Mouse (Mus musculus) adrenal gland, adult 2 months (tissue): Measurements from ENCODE around the gene Stap2. TPM values are rescaled to one million over a fixed set of nuclear protein-coding genes. Genes with fewer than 3 reads are reported as not detected.
A peak's percentile ranks its signal among the peaks of the same experiment; 100 is the strongest.

Source experiments
- DNase-seq: peaks from one replicate; pipeline ENCODE4 v3.0.0; 2021
- polyA plus RNA-seq: library from polyadenylated mRNA; depleted of rRNA; stranded (reverse); fragments of >200 nt; gene quantifications from 2 replicates; pipeline ENCODE4 v1.2.3, GENCODE M21; 2012
- total RNA-seq, 2 experiments: library from RNA; stranded (reverse); gene quantifications; 2 replicates each; pipeline ENCODE4 v1.2.3; 2021

Gene Stap2
- total and polyA plus RNA-seq, 3 experiments = 5.2 to 5.6 (median 5.6) TPM

- DNase-seq = no peak
Observed at GRCm38 (mm10) chr17:56024931-56025330, 19.5 kb upstream of the Stap2 start.

DNA sequence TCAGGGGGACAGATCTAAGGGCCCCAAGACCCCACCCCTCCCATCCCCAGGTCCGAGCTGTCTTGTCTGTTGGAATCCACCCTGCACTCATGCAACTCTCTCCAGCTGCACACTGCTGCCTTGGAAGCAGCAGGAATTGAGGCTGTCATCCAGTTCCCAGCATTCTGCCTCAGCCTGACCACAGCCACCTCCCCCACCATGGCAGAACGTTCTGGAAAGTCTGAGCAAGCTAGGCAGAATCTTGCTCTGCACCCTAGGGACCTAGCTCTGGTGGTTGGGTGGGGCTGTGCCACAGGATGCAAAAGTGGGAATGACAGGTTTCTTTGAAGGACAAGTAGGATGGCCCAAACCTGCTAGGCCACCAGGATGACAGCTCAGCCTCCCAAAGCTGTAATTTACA is 19.1 kb upstream of the Stap2 start:
- no peak for DNase-seq

DNA sequence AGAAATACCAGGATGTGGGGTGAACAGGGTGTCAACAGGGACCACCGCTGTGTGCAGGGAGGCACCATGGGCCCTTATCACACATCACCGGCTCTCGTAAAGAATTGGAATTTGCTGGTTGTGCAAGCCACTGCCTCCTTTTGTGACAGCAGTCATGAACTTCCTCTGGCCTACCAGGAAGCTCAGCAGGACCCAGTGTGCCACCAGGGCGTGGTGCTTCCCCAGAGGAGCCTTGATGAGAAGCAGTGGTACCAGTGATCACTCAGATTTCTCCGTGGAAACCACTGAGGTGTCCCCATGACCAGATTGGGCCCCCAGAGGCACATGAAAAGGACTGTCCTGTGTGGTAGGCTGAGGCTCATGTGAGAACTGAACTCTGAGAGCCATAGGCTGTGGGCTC is 18.0 kb upstream of the Stap2 start:
- DNase-seq = no peak

DNA sequence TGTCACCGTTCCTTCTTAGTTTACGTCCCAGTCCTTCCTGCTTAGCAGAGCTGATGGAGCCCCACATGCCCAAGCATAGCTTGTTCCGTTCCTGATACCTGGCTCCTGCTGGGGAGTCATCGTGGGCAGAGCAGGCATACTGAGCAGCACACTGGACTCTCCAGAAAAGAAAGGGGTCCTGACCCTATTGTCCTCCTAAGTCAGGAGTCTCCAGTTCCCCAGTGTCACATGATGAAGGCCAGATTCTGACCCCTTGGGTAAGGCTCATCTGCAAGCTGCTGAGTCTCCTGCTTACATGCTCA is 17.6 kb upstream of the Stap2 start:
- DNase-seq = no peak

- peak; percentile 46 for DNase-seq
Observed at GRCm38 (mm10) chr17:56022131-56022988, 17.0 kb upstream of the Stap2 start.

DNA sequence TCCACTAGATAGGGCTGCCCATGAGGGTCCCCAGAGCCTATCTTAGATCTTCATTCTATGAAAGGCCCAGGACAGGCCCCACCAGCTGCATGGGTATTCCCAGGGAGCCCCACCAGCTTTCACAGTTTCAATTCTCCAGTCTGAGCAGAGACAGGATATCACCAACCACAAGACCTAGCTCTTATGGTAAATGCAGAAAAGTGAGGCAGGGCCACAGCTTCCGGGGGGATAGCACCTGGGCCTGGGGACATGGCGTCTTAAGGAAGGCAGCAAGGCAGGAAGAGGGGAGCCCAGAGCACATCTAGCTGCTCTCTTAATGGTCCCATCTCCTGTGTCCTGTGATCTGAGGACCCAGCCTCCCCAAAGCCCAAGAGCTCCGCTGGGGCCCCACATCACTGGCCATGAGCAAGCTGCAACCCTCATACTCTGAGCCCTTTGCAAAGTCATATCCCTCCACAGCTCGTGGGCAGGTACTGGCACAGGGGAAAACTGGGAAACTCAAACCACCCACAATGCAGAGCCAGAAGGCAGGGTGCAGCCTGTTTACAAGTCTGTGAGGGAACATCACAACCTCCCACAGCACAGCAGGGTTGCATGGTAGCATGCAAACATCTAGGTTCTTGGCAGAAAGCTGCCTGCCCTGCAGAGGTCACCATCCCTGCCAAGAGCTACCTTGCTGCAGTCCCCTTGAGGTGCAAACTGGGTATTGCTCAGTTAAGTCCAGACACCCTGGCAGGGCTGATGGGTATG is 16.0 kb upstream of the Stap2 start:
- no peak for DNase-seq

GRCm38 (mm10) chr17:56020400-56021084 is 15.2 kb upstream of the Stap2 start:
- no peak for DNase-seq

GRCm38 (mm10) chr17:56018347-56019131 is 13.2 kb upstream of the Stap2 start:
- peak; percentile 59 for DNase-seq

DNA sequence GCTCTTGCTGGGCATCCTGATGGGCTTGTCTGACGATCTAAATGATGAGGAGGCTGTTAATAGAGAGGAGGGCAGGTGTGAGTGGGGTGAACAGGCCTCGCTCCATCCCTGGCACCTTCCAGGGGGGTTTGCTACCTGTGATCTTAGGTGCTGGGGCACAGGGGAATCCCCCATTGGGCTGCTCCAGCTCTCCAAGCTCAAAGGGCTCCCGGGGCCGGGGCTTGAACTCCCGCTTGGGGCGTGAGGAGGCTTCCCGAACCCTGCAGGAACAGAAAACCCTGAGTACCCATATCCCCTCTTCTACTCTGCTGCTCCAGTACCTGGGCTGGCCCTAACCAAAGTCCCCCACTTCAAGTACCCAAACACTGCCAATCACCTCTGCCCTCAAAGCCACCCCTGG is 12.5 kb upstream of the Stap2 start:
- DNase-seq = no peak

DNA sequence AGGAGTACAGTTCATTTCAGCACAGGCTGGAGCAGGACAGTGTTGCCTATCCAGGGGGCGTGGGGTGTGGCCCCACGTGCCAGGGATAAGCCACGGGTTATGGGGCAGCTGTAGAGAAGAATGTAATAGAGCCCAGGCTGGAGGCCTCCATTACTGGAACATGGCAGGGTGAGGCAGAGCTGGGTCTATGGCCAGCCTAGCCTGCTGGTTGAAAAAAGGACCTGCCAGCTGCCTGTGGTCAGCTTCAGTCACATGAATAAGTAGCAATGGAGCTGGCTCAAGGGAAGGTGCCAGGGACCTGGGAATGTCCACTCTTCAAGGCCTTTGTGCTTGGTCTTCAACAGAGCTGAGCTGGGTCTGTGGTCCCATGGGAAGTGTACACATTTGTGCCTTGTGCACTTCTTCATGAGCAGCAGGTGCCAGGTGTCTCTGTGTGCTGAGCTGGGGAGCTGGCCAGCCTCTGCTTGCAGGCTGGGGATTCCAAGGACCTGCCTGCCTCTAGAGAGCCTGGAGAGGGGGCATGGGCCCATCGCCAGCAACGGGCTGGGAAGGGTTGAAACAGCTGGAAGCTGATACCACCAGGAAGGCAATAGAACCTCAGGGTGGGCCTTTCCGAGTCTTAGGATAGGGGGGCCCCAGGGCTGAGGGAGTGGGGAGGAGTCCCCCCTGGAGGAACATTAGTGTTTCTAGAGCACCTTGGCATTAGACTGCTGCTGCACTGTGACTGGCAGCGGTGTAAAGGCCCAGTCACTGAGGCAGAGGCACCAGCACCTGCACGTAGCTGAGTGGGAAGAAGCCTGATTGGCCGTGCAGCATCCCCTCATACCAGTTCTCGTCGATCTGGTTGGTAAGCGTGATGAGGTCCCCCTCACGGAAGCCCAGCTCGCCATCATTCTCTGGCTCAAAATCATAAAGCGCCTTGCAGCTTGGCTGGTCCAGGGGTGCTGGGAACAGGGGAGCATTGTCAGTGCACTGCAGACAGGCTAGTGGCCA is 11.7 kb upstream of the Stap2 start:
- DNase-seq = peak; percentile 39

- DNase-seq = peak; percentile 50
Observed at GRCm38 (mm10) chr17:56016382-56016781, 11.0 kb upstream of the Stap2 start.

DNA sequence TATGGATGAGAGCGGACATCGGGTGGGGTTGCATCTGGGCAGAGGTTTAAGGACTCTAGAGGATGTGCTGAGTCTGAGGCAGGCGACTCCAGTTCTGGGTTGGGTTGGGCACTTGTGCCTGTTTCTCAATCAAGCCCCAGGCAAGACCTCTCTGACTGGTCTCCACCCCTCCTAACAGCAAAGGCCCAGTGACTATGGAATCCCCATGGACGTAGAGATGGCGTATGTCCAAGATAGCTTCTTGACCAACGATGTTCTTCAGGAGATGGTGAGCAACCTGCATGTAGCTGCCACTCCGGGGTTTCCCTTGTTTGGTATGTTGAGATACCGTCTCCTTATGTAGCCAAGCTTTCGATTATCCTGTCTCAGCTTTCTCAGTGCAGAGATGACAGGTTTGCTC is 9.9 kb upstream of the Stap2 start:
- no peak for DNase-seq

GRCm38 (mm10) chr17:56011441-56011840 is 6.1 kb upstream of the Stap2 start:
- no peak for DNase-seq

- DNase-seq = peak; percentile 86
Observed at GRCm38 (mm10) chr17:56010681-56011080, 5.3 kb upstream of the Stap2 start.

- no peak for DNase-seq
Observed at GRCm38 (mm10) chr17:56010255-56010654, 4.9 kb upstream of the Stap2 start.

DNA sequence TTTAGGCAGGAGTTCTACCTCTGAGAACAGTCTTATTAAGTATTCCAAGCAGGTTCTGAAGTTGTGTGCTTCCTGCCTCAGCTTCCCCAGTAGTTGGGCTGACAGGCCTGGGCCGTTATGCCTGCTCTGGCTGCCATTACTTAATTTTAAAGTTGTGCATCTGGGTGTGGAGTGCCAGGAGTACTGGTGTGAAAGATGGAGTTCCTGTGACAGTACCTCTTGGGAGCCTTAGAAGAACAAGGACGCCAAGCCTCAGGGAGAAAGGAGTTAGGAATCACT is 4.5 kb upstream of the Stap2 start:
- DNase-seq = no peak

DNA sequence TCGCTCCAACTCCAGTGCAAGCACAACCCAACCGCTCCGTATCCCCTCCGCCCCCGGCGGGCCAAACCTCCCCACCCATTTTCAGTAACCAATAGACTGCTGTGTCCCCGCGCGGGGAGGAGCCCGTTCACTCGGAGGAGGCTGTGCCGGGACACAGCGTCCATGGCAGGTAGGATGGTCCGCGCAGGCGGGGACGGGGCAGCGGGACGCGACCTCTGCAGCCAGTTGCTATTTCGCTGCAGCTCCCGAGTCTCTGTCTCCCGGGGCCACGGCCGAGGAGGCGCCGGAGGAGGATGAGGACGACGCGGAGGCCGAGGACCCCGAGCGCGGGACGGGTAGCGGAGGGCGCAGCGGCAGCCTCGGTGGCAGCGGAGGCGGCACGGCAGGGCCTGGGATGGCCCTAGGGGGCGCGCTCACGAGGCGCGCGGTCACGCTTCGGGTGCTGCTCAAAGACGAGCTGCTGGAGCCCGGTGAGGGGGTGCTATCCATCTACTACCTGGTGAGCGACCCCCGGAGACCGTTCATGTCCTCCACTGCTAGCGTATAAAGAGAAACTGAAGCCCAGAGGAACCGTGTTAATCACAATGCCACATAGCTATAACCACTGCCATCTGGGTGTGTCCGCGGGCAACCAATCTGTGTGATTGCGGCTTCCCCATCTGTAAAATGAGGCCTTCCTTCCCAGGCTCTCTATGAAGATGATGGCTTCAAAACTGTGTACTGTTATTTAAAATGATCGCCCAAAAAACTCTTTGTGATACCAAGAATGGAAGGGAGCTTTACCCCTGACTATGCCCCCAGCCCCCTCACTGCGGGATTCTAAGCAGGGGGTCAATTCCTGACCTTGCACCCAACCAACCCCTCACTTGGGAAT is 3.9 kb upstream of the Stap2 start:
- peak; percentile 97 for DNase-seq

DNA sequence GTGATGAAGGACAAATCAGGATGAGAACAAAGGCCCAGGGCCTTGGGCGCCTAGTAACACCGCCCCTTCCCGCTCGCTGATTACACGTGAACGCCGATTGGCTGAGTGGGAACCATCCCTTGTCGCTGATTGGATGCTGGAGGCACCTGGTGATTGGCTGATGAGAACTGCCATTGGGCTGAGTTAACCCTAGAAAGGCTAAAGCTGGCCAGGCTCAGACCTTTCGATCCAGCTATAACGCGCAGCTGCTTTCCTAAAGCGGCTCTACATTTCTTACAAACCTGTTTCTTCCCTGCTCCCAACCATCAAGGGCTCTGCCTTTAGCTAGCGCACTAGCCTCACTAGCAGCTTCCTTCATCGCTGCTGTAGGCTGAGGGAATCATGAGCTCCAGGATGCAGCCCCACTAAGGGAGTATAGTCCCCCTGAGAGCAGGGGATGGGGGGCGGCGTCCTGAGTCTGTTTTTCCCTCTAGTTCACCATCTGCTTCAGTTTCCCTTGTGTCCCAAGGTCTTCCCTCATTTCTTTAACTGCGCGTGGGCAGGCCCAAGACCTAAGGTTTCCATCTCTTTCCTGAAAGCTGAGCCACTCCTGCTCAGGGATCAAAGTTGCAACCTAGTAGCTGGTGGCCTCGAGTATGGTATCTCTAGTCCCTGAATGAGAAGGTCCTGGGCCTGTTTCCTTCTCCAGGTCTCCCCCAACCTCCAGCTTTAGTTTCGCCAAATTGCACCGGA is 3.1 kb upstream of the Stap2 start:
- DNase-seq = peak; percentile 97
